Mouse (Mus musculus) gastrocnemius, postnatal 25 days (tissue): ENCODE measurements around the gene Usp18. TPM values are rescaled to one million over a fixed set of nuclear protein-coding genes. Genes with fewer than 3 reads are reported as not detected.

Experiments
- DNase-seq: peaks from one replicate; pipeline ENCODE4 v3.0.0; 2022
- total RNA-seq, 2 experiments: library from RNA; stranded (reverse); gene quantifications; 1 replicate in 1 of 2; 2 replicates in 1 of 2; pipeline ENCODE4 v1.2.3; 2021

The Usp18 gene
- total RNA-seq, 2 experiments from 2014 or later, result 0.64 to 0.70 TPM

DNA sequence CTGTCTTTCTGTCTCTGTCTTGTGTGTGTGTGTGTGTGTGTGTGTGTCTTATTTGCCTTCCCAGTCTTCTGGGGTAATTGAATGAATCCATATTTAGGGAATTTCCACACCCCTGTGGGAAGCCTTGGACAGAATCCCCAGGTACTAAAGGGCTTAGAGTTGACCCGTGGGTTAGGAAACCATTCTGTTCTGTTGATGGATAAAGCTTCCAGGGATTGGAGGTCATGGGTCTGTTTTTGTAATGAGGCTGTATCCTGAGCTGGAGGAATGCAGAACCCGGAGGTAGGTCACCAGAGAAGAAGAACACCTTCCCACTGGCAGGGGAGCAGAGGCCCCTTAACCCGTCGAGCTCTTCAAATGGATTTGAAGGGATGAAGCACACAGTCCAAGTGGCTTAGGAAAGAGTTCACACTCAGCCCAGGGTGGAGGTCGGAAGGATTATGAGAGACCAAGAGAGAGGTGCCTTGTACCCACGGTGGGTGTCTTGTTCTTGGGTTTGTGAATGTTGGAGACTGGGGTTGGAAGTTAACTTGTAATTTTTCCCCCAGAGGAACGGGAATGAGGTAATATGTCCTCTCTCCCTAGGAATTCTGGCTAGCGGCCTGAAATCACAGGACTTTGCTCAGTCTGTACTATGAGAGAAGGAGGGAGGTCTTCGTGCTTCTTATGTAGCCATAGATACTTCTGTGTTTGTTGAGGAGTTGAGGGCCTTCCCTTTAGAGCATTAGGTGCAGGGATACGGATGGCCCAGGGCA, 57.9 kb downstream of the Usp18 start:
- no peak for DNase-seq

DNA sequence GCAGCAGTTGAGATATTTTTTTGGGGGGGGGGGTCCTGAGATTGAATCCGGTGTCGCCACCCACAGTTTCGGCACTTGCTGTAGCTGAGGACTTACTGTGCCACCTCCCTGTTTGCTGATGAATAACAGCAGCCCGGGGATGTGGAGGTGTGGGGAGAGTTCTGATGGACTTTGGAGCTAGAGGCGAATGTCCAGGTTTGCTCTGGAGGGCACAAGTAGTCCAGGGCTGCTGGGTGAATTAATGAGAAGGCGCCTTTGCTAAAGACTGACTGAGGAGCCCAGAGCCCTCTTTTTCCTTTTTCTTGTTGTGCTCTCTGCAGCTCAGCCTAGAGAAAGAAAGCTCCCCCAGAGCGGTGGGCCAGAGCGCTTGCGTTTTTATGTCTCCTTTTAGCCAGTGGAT, 58.9 kb downstream of the Usp18 start:
- no peak for DNase-seq

DNA sequence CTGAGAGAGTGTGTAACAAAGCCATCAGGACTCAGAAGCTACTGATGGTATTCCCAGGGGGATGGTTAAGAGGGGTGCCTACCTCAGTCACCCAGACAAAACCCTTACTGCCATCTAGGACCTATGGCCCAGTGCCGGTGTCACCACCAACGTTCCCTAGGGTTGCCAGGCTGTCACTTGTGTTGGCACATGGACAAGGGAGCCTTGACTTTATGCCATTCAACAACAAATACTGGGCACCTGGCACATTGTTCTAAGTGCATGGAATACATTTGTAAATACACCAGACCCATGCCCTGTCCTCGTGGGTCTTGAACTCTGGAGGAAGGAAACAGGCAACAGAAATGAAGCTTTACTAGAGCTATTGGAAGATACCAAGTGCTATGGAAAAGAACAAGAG, 59.9 kb downstream of the Usp18 start:
- DNase-seq, result no peak

DNA sequence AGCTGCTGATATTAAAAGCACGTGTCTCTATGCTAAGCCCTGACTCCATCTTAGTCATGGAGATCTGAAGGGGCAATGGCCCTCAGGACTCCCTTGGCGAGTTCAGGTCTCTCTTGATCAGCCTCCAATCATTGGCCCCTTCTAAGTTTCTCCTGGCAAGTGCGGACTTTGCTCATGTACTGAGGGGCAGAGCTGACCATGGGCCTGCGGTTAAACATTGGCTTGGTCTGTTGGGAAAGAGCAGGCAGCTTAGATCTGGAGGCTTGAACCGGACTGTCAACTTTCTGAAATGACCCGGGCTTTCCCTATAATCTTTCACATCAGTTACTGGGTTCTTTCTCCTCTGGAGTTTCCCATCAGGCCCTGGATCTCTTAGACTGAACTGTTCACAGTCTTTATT, 65.3 kb downstream of the Usp18 start:
- DNase-seq, result no peak

DNA sequence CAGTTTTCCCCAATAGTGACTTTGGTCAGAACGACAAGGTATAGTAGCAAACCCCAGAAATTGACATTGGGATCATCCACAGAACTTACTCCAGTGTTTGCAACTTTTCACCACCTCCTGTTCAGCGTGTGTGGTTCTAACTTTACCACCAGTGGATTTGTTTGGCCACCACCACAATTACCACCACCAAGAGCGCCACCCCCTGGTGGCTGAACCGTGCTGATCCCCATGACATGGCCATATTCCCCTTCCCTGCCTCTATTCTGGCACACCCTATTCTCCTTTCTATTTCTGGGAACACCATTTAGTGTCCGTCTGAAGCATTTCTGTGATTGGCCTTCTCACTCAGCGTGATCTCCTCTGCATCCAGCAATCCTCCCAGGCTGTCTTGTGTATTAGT, 73.4 kb downstream of the Usp18 start:
- no peak for DNase-seq

Other genes starting within 250 kb of the Usp18 start
- gene Mical3, start 114.9 kb upstream of the Usp18 start, total RNA-seq, result 10 to 100 TPM; 61.6 to 65.3 TPM
- 1 to 10 TPM; 2.8 TPM for gene Pex26, start 62.2 kb upstream of the Usp18 start, total RNA-seq
- gene Tuba8, start 35.2 kb upstream of the Usp18 start, total RNA-seq, result 100 to 1,000 TPM; 179 to 215 TPM
- gene Slc6a13, start 54.3 kb downstream of the Usp18 start, total RNA-seq, result under 1 TPM; 0.79 to 0.86 TPM
- under 1 TPM in 1 of 2 experiments, not detected in 1; 0.32 TPM for gene Slc6a12, start 97.2 kb downstream of the Usp18 start, total RNA-seq
- gene Iqsec3, start 227.8 kb downstream of the Usp18 start, total RNA-seq, result 1 to 10 TPM in 1 of 2 experiments, under 1 TPM in 1; 0.95 to 1.3 TPM